Mouse (Mus musculus) olfactory bulb, adult 2 months (tissue): ENCODE measurements around the gene Rnh1.

Experiments used
- CTCF ChIP-seq: fragments of 200-500 bp; IDR thresholded peaks from 2 replicates; pipeline ENCODE4 v1.5.1; 2012; ENCODE audit warnings: low read depth, mild to moderate bottlenecking, low read length, moderate library complexity; ENCODE audit not compliant: insufficient read depth
- POLR2A ChIP-seq: fragments of 200-500 bp; IDR thresholded peaks from 2 replicates; pipeline ENCODE4 v1.6.1; 2012; ENCODE audit warnings: mild to moderate bottlenecking, low read depth, low read length, moderate library complexity; ENCODE audit not compliant: insufficient read depth

DNA sequence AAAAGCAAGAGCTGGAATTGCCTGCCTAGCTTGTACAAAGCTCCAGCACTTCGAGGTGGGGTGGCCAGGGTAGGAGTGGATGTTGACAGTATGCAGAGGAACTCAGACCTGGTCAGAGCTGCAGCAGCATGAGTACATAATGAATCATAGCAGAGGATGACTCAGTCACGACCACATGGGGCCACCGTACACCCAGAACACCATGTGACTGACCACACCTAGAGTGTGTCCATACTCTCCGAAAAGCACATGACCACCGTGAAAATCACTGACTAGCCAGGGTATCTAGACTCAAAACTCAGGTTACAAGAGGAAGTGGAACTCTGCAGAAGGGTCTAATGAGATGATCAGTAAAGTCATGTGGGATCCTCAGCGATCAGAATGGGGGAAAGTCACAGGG lies 7.8 kb downstream of the Rnh1 start:
- TF ChIP-seq CTCF: no peak
- TF ChIP-seq POLR2A: no peak
